Mouse (Mus musculus): Measurements from ENCODE around the gene Myo18b.

- TF ChIP-seq MAFK (IDR thresholded peaks at IDR 0.05; ENCODE audit: insufficient read depth, low read depth, low read length) (no peak), HCFC1 (IDR thresholded peaks at IDR 0.05; ENCODE audit: borderline replicate concordance, insufficient read depth, low read length) (no peak), ZNF384 (IDR thresholded peaks at IDR 0.05; ENCODE audit: low read depth, low read length) (no peak)
Observed at GRCm38 (mm10) chr5:112921914-112922313, 25.8 kb upstream of the Myo18b start.

Data from ES-E14 (cell line).